Mouse (Mus musculus) kidney, adult 11 months (tissue): Measurements from ENCODE around the gene Osbpl3.
A peak's percentile ranks its signal among the peaks of the same experiment; 100 is the strongest.

ENCODE experiments used
- DNase-seq: peaks from one replicate; pipeline ENCODE4 v3.0.0; 2022

Osbpl3 gene

GRCm38 (mm10) chr6:50399427-50400195, 56.4 kb downstream of the Osbpl3 start:
- no peak for DNase-seq

- peak; percentile 75 for DNase-seq
Observed at GRCm38 (mm10) chr6:50398324-50398723, 57.7 kb downstream of the Osbpl3 start.

DNA sequence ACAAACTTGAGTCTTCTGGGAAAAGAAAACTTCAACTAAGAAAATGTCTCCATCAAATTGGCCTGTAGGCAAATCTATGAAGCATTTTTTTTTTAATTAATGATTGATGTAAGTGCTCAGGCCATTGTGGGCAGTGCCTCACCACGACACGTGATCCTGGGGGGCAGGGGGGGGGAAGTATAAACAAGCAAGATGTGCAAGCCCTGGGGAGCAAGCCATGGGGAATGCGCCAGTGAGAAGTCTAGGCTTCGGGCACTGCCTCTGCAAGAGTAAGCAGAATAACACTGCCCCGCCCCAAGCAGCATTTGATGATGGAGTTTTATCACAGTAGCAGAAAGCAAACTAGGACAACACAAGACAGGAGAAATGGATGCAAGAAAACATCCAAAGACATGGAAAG, 58.9 kb downstream of the Osbpl3 start:
- DNase-seq = peak; percentile 75

DNA sequence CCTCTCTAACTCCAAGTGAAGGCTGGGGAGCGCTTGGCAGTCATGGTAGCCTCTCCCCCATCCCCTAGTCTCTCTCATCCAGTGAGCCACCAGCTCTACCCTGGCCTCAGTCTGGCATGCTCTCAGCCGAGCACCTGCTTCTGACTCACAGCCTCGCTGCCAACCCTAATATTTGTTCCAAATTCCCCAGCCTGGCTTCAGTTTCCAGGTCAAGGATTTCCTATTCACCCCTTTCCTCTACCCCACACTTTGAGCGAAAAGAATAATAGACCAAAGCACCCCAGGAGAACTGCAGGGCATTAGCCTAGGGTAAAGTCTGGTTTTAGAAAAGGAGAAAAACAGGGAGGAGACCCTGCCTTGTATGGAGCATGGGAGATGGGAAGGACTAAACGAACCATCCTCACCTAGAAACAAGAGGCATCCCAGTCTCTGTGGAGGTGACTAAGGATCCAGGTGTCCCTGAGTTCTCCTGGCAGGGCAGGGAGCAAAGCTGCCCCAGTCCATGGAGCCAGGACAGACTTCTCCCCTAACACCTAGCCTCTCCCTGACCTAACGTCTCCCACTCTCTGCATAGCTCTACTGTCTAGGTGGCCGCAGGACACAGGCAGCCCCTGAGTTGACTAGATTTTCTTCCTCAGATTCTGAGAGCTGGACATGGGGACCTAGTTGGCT, 60.2 kb downstream of the Osbpl3 start:
- peak; percentile 34 for DNase-seq

- DNase-seq = no peak
Observed at GRCm38 (mm10) chr6:50394432-50394831, 61.6 kb downstream of the Osbpl3 start.

DNA sequence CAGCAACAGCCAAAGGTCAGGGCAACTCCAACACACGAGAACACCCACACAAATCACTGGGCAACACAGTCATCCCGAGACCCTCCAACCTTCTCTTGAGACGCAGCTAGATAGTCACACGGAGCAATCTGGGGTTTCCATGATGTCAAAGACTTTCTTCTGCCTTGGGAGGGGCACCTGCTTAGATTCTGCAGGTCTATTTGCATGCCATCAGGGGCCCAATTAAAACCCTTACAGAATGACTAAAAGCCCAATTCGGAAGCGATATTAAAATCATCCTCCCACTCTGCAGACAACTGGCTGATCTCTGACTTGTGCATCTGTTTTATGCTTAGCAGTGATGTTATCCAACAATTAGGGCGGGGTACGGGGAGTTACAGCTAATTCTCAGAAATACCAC, 62.0 kb downstream of the Osbpl3 start:
- no peak for DNase-seq

- DNase-seq = no peak
Observed at GRCm38 (mm10) chr6:50391951-50392350, 64.0 kb downstream of the Osbpl3 start.

- DNase-seq = peak; percentile 46
Observed at GRCm38 (mm10) chr6:50390313-50390712, 65.7 kb downstream of the Osbpl3 start.

GRCm38 (mm10) chr6:50387629-50388028, 68.4 kb downstream of the Osbpl3 start:
- DNase-seq = no peak

DNA sequence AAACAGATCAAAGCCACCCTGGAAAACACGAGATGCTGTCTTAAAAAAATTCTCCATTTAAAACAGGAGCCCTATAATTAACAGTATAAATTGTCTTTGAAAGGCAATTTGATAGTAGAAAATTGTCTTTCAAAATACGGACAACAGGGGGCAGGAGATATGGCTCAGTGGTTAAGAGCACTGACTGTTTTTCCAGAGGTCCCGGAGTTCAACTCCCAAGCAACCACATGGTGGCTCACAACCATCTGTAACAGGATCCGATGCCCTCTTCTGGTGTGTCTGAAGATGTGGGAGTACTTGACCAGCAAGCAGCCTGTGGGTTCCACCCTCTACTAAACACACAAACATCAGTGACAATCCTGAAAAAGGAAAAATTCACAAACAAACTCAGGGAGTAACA, 69.5 kb downstream of the Osbpl3 start:
- no peak for DNase-seq

GRCm38 (mm10) chr6:50385451-50386013, 70.5 kb downstream of the Osbpl3 start:
- no peak for DNase-seq

DNA sequence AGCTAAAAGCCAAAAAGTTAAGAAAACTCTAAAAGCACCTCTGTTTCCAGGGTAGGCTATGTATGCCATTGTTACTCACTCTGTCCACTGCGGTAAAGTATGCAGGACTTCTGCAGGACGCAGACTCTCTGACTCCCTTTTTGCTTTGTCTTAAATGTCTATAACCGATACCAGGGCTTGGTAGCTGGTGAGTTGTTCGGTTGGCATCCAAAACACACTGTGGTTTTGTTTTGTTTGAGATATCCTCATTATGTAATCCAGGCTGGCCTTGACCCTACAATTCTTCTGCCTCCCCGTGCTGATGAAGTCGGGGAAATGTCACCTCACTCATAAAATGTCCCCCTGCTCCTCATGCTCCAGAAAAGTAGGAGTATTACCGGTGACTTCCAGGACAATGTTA, 73.3 kb downstream of the Osbpl3 start:
- DNase-seq = no peak

DNA sequence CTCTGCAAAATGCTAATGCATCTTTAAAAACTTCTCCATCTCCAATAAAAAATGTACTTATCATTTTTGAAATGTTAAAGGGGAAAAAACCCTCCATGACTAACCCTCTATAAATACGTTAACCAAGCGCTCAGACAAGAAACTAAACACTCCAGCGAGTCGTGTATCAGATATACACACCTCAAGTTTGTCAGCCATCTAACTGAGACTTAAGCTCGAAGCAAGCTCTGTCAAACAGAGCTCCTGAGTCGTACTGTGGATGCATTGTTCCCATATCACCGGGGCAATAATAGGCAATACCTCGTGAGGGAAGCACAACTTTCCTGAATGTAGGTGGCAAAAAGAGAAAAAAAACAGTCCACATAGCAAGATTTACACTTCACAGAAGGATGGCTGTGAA, 73.8 kb downstream of the Osbpl3 start:
- DNase-seq = no peak

- peak; percentile 35 for DNase-seq
Observed at GRCm38 (mm10) chr6:50381504-50382091, 74.4 kb downstream of the Osbpl3 start.

GRCm38 (mm10) chr6:50379740-50380139, 76.3 kb downstream of the Osbpl3 start:
- DNase-seq = no peak

- DNase-seq = no peak
Observed at GRCm38 (mm10) chr6:50379136-50379535, 76.9 kb downstream of the Osbpl3 start.

GRCm38 (mm10) chr6:50377742-50378720, 78.0 kb downstream of the Osbpl3 start:
- no peak for DNase-seq

GRCm38 (mm10) chr6:50376684-50377083, 79.3 kb downstream of the Osbpl3 start:
- no peak for DNase-seq

GRCm38 (mm10) chr6:50372516-50373424, 83.2 kb downstream of the Osbpl3 start:
- no peak for DNase-seq

DNA sequence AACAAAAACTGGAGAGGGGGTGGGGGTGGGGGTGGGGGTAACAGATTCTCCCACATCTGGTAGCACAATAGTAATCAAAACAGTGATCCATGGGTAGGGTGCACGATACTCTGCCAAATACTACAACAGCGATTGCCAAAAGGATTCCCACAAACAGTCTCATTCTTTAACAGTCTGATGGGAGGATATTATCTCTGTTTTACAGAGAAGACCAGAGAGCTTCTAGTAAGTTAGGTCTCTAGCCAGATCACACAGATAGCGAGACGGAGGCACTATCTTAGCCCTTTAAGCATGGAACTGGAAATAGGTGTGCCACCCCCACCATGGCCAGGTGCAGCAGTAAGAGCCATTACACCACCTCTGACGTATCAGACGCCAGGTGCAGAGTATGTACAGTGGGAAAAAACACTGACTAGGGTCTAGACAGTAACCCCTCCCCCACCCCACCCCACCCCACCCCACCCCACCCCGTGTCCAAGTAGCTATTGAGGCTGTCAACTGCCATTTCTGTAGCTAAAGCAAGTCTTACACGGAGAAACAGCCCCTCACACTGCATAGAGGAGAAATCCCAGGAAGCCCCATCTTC, 84.4 kb downstream of the Osbpl3 start:
- no peak for DNase-seq
